Mouse (Mus musculus) CH12.LX (cell line): ENCODE measurements around the gene Cc2d2a.
A peak's percentile ranks its signal among the peaks of the same experiment; 100 is the strongest.

ENCODE experiments used
- BHLHE40 ChIP-seq: IDR thresholded peaks from 2 replicates; pipeline ENCODE4 v1.6.1; 2011; ENCODE audit warnings: mild to moderate bottlenecking, low read depth, low read length, improper control_type of control experiment
- CTCF ChIP-seq, 2 experiments: IDR thresholded peaks in 1 of 2; conservative IDR thresholded peaks in 1 of 2; 2 replicates each; pipeline ENCODE4 v1.5.1; 2011 to 2012; ENCODE audit warnings: low read depth in 2 of 2, low read length in 2 of 2, improper control_type of control experiment in 1 of 2, inconsistent platforms in 1 of 2, mild to moderate bottlenecking in 1 of 2, moderate library complexity in 1 of 2
- E2F4 ChIP-seq: IDR thresholded peaks from 2 replicates; pipeline ENCODE4 v1.6.1; 2011; ENCODE audit warnings: low read depth, low read length, improper control_type of control experiment; ENCODE audit not compliant: insufficient replicate concordance
- EP300 ChIP-seq: IDR thresholded peaks from 2 replicates; pipeline ENCODE4 v1.6.1; 2011; ENCODE audit warnings: low read length, improper control_type of control experiment
- ETS1 ChIP-seq: conservative IDR thresholded peaks from 2 replicates; pipeline ENCODE4 v1.6.1; 2012; ENCODE audit warnings: low read depth, mild to moderate bottlenecking, inconsistent platforms, low read length, improper control_type of control experiment, moderate library complexity
- HCFC1 ChIP-seq: IDR thresholded peaks from 2 replicates; pipeline ENCODE4 v1.6.1; 2012; ENCODE audit warnings: low read depth, mild to moderate bottlenecking, inconsistent platforms, low read length, improper control_type of control experiment
- MAX ChIP-seq: IDR thresholded peaks from 2 replicates; pipeline ENCODE4 v1.6.1; 2011; ENCODE audit warnings: low read length, improper control_type of control experiment
- POLR2A ChIP-seq: IDR thresholded peaks from 2 replicates; pipeline ENCODE4 v1.6.1; 2011; ENCODE audit warnings: low read depth, mild to moderate bottlenecking, improper control_type of control experiment, low read length
- POLR2AphosphoS2 ChIP-seq: IDR thresholded peaks from 2 replicates; pipeline ENCODE4 v1.6.1; 2011; ENCODE audit warnings: low read depth, low read length, improper control_type of control experiment
- RCOR1 ChIP-seq: conservative IDR thresholded peaks from 2 replicates; pipeline ENCODE4 v1.6.1; 2012; ENCODE audit warnings: low read depth, mild to moderate bottlenecking, inconsistent platforms, low read length, improper control_type of control experiment
- SIN3A ChIP-seq: IDR thresholded peaks from 2 replicates; pipeline ENCODE4 v1.6.1; 2012; ENCODE audit warnings: low read length, improper control_type of control experiment, inconsistent platforms
- UBTF ChIP-seq: IDR thresholded peaks from 2 replicates; pipeline ENCODE4 v1.6.1; 2012; ENCODE audit warnings: low read depth, mild to moderate bottlenecking, inconsistent platforms, low read length, improper control_type of control experiment, moderate library complexity

DNA sequence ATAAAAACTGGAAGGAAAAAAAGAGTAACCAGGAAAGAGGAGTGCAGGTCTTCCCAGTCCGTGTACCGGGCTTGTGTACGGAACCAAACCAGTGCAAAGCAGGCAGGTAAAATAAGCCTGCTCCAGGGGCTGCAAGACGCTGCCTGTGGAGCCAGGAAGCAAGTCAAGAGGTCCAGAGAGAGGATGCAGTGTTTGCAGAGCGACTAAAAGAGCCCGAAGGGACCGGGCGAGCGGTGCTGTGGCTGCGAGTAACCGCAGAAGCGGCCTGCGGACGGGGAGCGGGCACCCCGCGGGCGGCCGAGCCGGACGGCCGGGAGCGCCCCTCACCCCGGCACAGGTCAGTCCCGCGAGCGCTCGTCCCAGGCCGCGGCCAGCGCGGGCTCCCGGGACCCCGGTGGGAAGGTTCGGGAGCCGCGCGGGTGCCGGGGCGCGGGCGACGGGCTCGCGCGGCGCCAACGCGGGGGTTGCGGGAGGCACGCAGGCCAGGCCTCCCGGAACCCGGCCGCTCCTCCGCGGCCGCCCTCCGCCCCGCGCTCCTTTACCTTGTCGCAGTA, 119.4 kb downstream of the Cc2d2a start:
- TF ChIP-seq ETS1: no peak
- TF ChIP-seq CTCF (conservative IDR thresholded peaks at IDR 0.05 in 1 of 2, IDR thresholded peaks at IDR 0.05 in 1 of 2; ENCODE audit: low read depth in 2 of 2, low read length in 2 of 2): no peak
- TF ChIP-seq EP300: no peak
- TF ChIP-seq E2F4: no peak
- TF ChIP-seq UBTF: peak; percentile 73
- 0 out of 2 replicates have a peak, but pooled peaks have one; percentile 9 for TF ChIP-seq MAX
- TF ChIP-seq BHLHE40: no peak
- no peak for TF ChIP-seq POLR2A
- TF ChIP-seq RCOR1: no peak
- no peak for TF ChIP-seq HCFC1
- peak; percentile 63; the same call in 1 of the 2 replicates for TF ChIP-seq SIN3A
- no peak for TF ChIP-seq POLR2AphosphoS2
